8 mouse cellular contexts compared by ENCODE assay signal in the genomic region with DNA sequence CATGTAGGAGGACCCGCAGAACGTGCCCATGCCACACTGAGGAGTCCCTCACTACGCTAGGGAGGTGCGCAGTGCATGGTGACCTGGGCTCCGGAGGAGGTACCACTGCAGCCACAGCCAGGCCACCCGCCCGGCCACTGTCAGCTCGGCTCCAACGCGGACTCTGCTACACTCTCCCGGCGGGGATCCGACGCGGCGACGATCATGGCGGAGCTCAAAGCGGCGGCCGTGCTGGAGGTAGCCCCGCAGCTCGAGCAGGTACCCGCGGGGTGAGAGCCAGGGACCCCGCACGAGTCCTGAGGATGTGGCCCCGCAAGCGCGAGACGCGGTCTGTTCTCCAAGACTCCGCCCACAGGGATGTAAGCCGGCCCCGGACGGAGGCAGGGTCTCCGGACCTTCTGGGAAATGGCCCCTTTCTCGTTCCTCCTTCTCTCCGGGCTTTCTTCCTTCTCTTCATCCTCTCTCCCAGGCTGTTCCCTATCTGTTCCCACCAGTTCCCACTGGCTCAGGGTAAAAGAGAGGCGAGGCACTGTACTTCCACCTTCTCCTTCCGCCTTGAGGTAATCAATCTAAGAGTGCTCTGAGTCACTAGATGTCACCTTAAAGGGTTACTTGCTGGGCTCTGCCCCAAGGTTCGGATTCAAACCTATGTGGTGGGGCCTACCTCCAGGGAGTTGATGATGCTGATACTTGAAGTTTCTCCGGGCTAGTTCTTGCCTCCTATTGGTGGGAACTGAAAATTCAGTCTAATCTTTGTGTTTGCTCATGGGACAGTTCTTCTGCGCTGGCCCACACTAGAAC. TPM values are rescaled to one million over a fixed set of nuclear protein-coding genes. Genes with fewer than 3 reads are reported as not detected.
DNase-seq lines count a peak whose midpoint lies in the region; ATAC-seq lines count a peak whose summit lies in the region.

No protein-coding gene starts in this region.

- peak; percentile 29 for DNase-seq in adrenal gland, postnatal 10 days
- no peak for DNase-seq in adrenal gland, postnatal 4 days (ENCODE audit: low spot score in 2 of 2)
- no peak for DNase-seq in lung, postnatal 14 days
- peak; percentile 69 for DNase-seq in forebrain, embryonic 11.5 days (ENCODE audit: low spot score)
- DNase-seq in layer of hippocampus, postnatal 25 days (ENCODE audit: extremely low spot score in 1 of 2, low spot score in 1 of 2): no peak

- 1% methylated on average over 43 of the region's 44 CpGs for WGBS in lung, embryonic 16.5 days
- WGBS in forebrain, embryonic 11.5 days: 3% methylated on average over 44 of the region's 44 CpGs
- WGBS in intestine, embryonic 16.5 days: 2% methylated on average over 44 of the region's 44 CpGs

- H3K4me3 ChIP-seq in lung, embryonic 16.5 days (ENCODE audit: low read length): peak overlapping the region; percentile 68
- H3K4me3 ChIP-seq in forebrain, embryonic 11.5 days (ENCODE audit: low read depth, low read length): peak overlapping the region; percentile 60
- H3K4me3 ChIP-seq in intestine, embryonic 16.5 days (ENCODE audit: low read length): peak overlapping the region; percentile 75

- peaks cover under 1% of the 10 kb centered on the region; the same call in 1 of the 2 replicates for H3K4me1 ChIP-seq in lung, embryonic 16.5 days (replicated peaks; ENCODE audit: control insufficient read depth, insufficient read depth, low read length)
- H3K4me1 ChIP-seq in forebrain, embryonic 11.5 days (replicated peaks; ENCODE audit: control insufficient read depth, insufficient read depth, low read length): 0 out of 2 replicates have a peak, but pooled peaks cover 3% of the 10 kb centered on the region
- no peaks in the 10 kb centered on the region for H3K4me1 ChIP-seq in intestine, embryonic 16.5 days (ENCODE audit: control insufficient read depth, insufficient read depth, low read length)

- H3K4me2 ChIP-seq in lung, embryonic 16.5 days (ENCODE audit: low read depth, low read length): peak overlapping the region; percentile 90
- peak overlapping the region; percentile 87 for H3K4me2 ChIP-seq in forebrain, embryonic 11.5 days (ENCODE audit: low read depth, low read length, severe bottlenecking)
- H3K4me2 ChIP-seq in intestine, embryonic 16.5 days (ENCODE audit: low read depth, low read length): peak overlapping the region; percentile 96

- no peaks in the 10 kb centered on the region for H3K36me3 ChIP-seq in lung, embryonic 16.5 days (ENCODE audit: control insufficient read depth, insufficient read depth, low read length)
- no peaks in the 10 kb centered on the region for H3K36me3 ChIP-seq in forebrain, embryonic 11.5 days (ENCODE audit: control insufficient read depth, insufficient read depth, low read length)
- H3K36me3 ChIP-seq in intestine, embryonic 16.5 days (ENCODE audit: control insufficient read depth, insufficient read depth, low read length): no peaks in the 10 kb centered on the region

- peak; percentile 72 for ATAC-seq in lung, embryonic 16.5 days (ENCODE audit: low read depth)
- peak; percentile 77 for ATAC-seq in forebrain, embryonic 11.5 days (replicated peaks; ENCODE audit: low FRiP score)
- peak; percentile 78 for ATAC-seq in intestine, embryonic 16.5 days
- ATAC-seq in monocyte, adult 5-6 weeks (replicated peaks; ENCODE audit: insufficient number of reproducible peaks, low FRiP score, low TSS enrichment, poor library complexity, severe bottlenecking): peak; percentile 40

- peak overlapping the region; percentile 71 for H3K9ac ChIP-seq in lung, embryonic 16.5 days (ENCODE audit: low read length)
- H3K9ac ChIP-seq in forebrain, embryonic 11.5 days (ENCODE audit: low read length): peak overlapping the region; percentile 68
- H3K9ac ChIP-seq in intestine, embryonic 16.5 days (ENCODE audit: low read depth, low read length): peak overlapping the region; percentile 79

- H3K27me3 ChIP-seq in lung, embryonic 16.5 days (ENCODE audit: control insufficient read depth, insufficient read depth, low read depth, low read length): no peaks in the 10 kb centered on the region; the same call in 1 of the 2 replicates
- H3K27me3 ChIP-seq in forebrain, embryonic 11.5 days (ENCODE audit: control insufficient read depth, insufficient read depth, low read length): no peaks in the 10 kb centered on the region; the same call in 1 of the 2 replicates
- H3K27me3 ChIP-seq in intestine, embryonic 16.5 days (replicated peaks; ENCODE audit: control insufficient read depth, insufficient read depth, low read length): peaks cover 6% of the 10 kb centered on the region

- no peak overlapping the region for H3K27ac ChIP-seq in lung, embryonic 16.5 days (ENCODE audit: low read length)
- H3K27ac ChIP-seq in forebrain, embryonic 11.5 days (ENCODE audit: low read depth, low read length): no peak overlapping the region
- H3K27ac ChIP-seq in intestine, embryonic 16.5 days (ENCODE audit: low read length): no peak overlapping the region

- H3K9me3 ChIP-seq in lung, embryonic 16.5 days (ENCODE audit: control insufficient read depth, low read length): peaks cover 2% of the 10 kb centered on the region; the same call in 1 of the 2 replicates
- H3K9me3 ChIP-seq in forebrain, embryonic 11.5 days (ENCODE audit: control insufficient read depth, low read length): no peaks in the 10 kb centered on the region
- no peaks in the 10 kb centered on the region for H3K9me3 ChIP-seq in intestine, embryonic 16.5 days (ENCODE audit: control insufficient read depth, low read length)

RNA-seq across cellular contexts. Expression of a gene that starts 23.7 kb away (rescaled TPM):
- total RNA-seq in adrenal gland, postnatal 10 days (2021): 10 to 100 TPM; 11.2 to 19.2 TPM
- 10 to 100 TPM; 17.7 to 31.4 TPM for total RNA-seq in adrenal gland, postnatal 4 days (2021)
- polyA plus RNA-seq in lung, embryonic 16.5 days (2015; fragmentation: Nextera tagmentation; extraction: Ambion mirVana): 76.7 and 83.2 TPM in 2 replicates
- polyA plus RNA-seq in forebrain, embryonic 11.5 days (2014; fragmentation: Nextera tagmentation; extraction: Ambion mirVana): 102 and 107 TPM in 2 replicates
- 56.2 and 58.9 TPM in 2 replicates for polyA plus RNA-seq in intestine, embryonic 16.5 days (2015; fragmentation: Nextera tagmentation; extraction: Ambion mirVana)
- not detected in 3 replicates for total RNA-seq in monocyte, adult 5-6 weeks (2017)
- total RNA-seq in layer of hippocampus, postnatal 25 days (2021): 1 to 10 TPM; 1.8 to 2.3 TPM

RNA-seq across cellular contexts. Expression of a gene that starts 51.7 kb away (rescaled TPM):
- total RNA-seq in adrenal gland, postnatal 10 days (2021): 1 to 10 TPM; 2.6 to 2.7 TPM
- total RNA-seq in adrenal gland, postnatal 4 days (2021): 1 to 10 TPM; 3.4 to 3.8 TPM
- polyA plus RNA-seq in lung, embryonic 16.5 days (2015; fragmentation: Nextera tagmentation; extraction: Ambion mirVana): 4.0 and 4.8 TPM in 2 replicates
- polyA plus RNA-seq in forebrain, embryonic 11.5 days (2014; fragmentation: Nextera tagmentation; extraction: Ambion mirVana): 1.3 and 1.4 TPM in 2 replicates
- polyA plus RNA-seq in intestine, embryonic 16.5 days (2015; fragmentation: Nextera tagmentation; extraction: Ambion mirVana): 2.2 TPM in 2 replicates
- 53.4 to 73.6 TPM (median 59.8 TPM) in 3 replicates for total RNA-seq in monocyte, adult 5-6 weeks (2017)
- under 1 TPM; 0.52 to 0.59 TPM for total RNA-seq in layer of hippocampus, postnatal 25 days (2021)

Comparison
In these comparisons a context has a peak if more than half of its experiments do, and no peak if none do; other contexts are left out.
1. DNase-seq: peak in adrenal gland, postnatal 10 days (single experiment) and forebrain, embryonic 11.5 days (single experiment); none in adrenal gland, postnatal 4 days (0 of 2), lung, postnatal 14 days (single experiment) and layer of hippocampus, postnatal 25 days (0 of 2).
2. RNA of a gene that starts 51.7 kb away (total RNA-seq): 53.4 to 73.6 TPM in monocyte, adult 5-6 weeks; 3.4 to 3.8 TPM in adrenal gland, postnatal 4 days, 2.6 to 2.7 TPM in adrenal gland, postnatal 10 days and 0.52 to 0.59 TPM in layer of hippocampus, postnatal 25 days; every median in the first group is over 10 times any median in the second.
3. Peak in every context shown above with its lines, with median percentiles within 50 percentile points of each other: ATAC-seq, H3K4me2 ChIP-seq, H3K4me3 ChIP-seq and H3K9ac ChIP-seq.